Mouse (Mus musculus) CH12.LX (cell line): Measurements from ENCODE around the gene Abca5. TPM values are rescaled to one million over a fixed set of nuclear protein-coding genes. Genes with fewer than 3 reads are reported as not detected.

ENCODE experiments used
- DNase-seq: peaks from one replicate; pipeline ENCODE4 v3.0.0-alpha.2; 2013; ENCODE audit errors: extremely low read depth
- H3K27ac ChIP-seq: 2 replicates; pipeline ENCODE4 v1.5.1; 2012; ENCODE audit warnings: low read depth, mild to moderate bottlenecking, control low read depth, moderate library complexity; ENCODE audit not compliant: insufficient read depth
- H3K27me3 ChIP-seq: replicated peaks from 2 replicates; pipeline ENCODE3; 2012; ENCODE audit warnings: inconsistent platforms
- H3K36me3 ChIP-seq, 2 experiments: replicated peaks in 1 of 2; 2 replicates each; pipeline versions ENCODE3 to v1.6.1; 2012; ENCODE audit warnings: inconsistent platforms in 1 of 2, low read length in 1 of 2, mild to moderate bottlenecking in 1 of 2, mixed read lengths in 1 of 2, moderate library complexity in 1 of 2; ENCODE audit not compliant: control insufficient read depth in 1 of 2, insufficient read depth in 1 of 2
- H3K4me1 ChIP-seq, 2 experiments: 2 replicates each; pipeline ENCODE4 v1.6.1; 2012; ENCODE audit warnings: inconsistent platforms in 1 of 2, moderate library complexity in 1 of 2; ENCODE audit not compliant: insufficient read depth in 2 of 2, control insufficient read depth in 1 of 2
- H3K4me2 ChIP-seq: 2 replicates; pipeline ENCODE4 v1.6.1; 2012; ENCODE audit warnings: low read depth, mild to moderate bottlenecking, control low read depth; ENCODE audit not compliant: poor library complexity, insufficient read depth, severe bottlenecking
- H3K4me3 ChIP-seq, 3 experiments: fragments of 150-350 bp in 1 of 3; sonication (generic) in 1 of 3; replicated peaks in 1 of 3; 2 replicates each; pipeline versions ENCODE3 to v1.5.1; 2011 to 2012; ENCODE audit warnings: low read depth in 2 of 3, low read length in 2 of 3, mild to moderate bottlenecking in 2 of 3, moderate library complexity in 2 of 3, control low read depth in 1 of 3, improper control_type of control experiment in 1 of 3, inconsistent platforms in 1 of 3, mixed read lengths in 1 of 3; ENCODE audit not compliant: poor library complexity in 1 of 3
- H3K79me2 ChIP-seq: replicated peaks from 2 replicates; pipeline ENCODE4 v1.6.1; 2012; ENCODE audit warnings: mild to moderate bottlenecking, moderate library complexity; ENCODE audit not compliant: control insufficient read depth, poor library complexity, insufficient read depth, severe bottlenecking; ENCODE audit errors: extremely low read depth
- H3K9ac ChIP-seq: 2 replicates; pipeline ENCODE4 v1.6.1; 2012; ENCODE audit warnings: low read depth, mild to moderate bottlenecking, control low read depth, moderate library complexity; ENCODE audit not compliant: insufficient read depth
- H3K9me3 ChIP-seq: replicated peaks from 2 replicates; pipeline ENCODE3; 2012; ENCODE audit warnings: low read length, inconsistent platforms, mixed read lengths
- BHLHE40 ChIP-seq: IDR thresholded peaks from 2 replicates; pipeline ENCODE4 v1.6.1; 2011; ENCODE audit warnings: mild to moderate bottlenecking, low read depth, low read length, improper control_type of control experiment
- E2F4 ChIP-seq: IDR thresholded peaks from 2 replicates; pipeline ENCODE4 v1.6.1; 2011; ENCODE audit warnings: low read depth, low read length, improper control_type of control experiment; ENCODE audit not compliant: insufficient replicate concordance
- EP300 ChIP-seq: IDR thresholded peaks from 2 replicates; pipeline ENCODE4 v1.6.1; 2011; ENCODE audit warnings: low read length, improper control_type of control experiment
- ETS1 ChIP-seq: conservative IDR thresholded peaks from 2 replicates; pipeline ENCODE4 v1.6.1; 2012; ENCODE audit warnings: low read depth, mild to moderate bottlenecking, inconsistent platforms, low read length, improper control_type of control experiment, moderate library complexity
- GABPA ChIP-seq: IDR thresholded peaks from 2 replicates; pipeline ENCODE4 v1.6.1; 2012; ENCODE audit warnings: low read depth, low read length, improper control_type of control experiment, inconsistent platforms; ENCODE audit not compliant: insufficient replicate concordance
- HCFC1 ChIP-seq: IDR thresholded peaks from 2 replicates; pipeline ENCODE4 v1.6.1; 2012; ENCODE audit warnings: low read depth, mild to moderate bottlenecking, inconsistent platforms, low read length, improper control_type of control experiment
- IRF4 ChIP-seq: IDR thresholded peaks from 2 replicates; pipeline ENCODE4 v1.6.1; 2014; ENCODE audit warnings: low read depth, mild to moderate bottlenecking, inconsistent platforms, low read length, improper control_type of control experiment
- JUN ChIP-seq: IDR thresholded peaks from 2 replicates; pipeline ENCODE4 v1.6.1; 2011; ENCODE audit warnings: low read depth, mild to moderate bottlenecking, low read length, improper control_type of control experiment, moderate library complexity; ENCODE audit not compliant: insufficient read depth
- KAT2A ChIP-seq: IDR thresholded peaks from 2 replicates; pipeline ENCODE4 v1.6.1; 2012; ENCODE audit warnings: low read length, improper control_type of control experiment, inconsistent platforms; ENCODE audit not compliant: insufficient replicate concordance
- MAFK ChIP-seq: IDR thresholded peaks from 2 replicates; pipeline ENCODE4 v1.6.1; 2011; ENCODE audit warnings: low read length, improper control_type of control experiment; ENCODE audit not compliant: insufficient replicate concordance
- MAZ ChIP-seq: IDR thresholded peaks from 2 replicates; pipeline ENCODE4 v1.6.1; 2012; ENCODE audit warnings: low read depth, mild to moderate bottlenecking, inconsistent platforms, low read length, improper control_type of control experiment, moderate library complexity
- MEF2A ChIP-seq: IDR thresholded peaks from 2 replicates; pipeline ENCODE4 v1.6.1; 2014; ENCODE audit warnings: low read depth, mild to moderate bottlenecking, inconsistent platforms, low read length, improper control_type of control experiment, borderline replicate concordance
- NRF1 ChIP-seq: IDR thresholded peaks from 2 replicates; pipeline ENCODE4 v1.6.1; 2014; ENCODE audit warnings: low read depth, mild to moderate bottlenecking, inconsistent platforms, low read length, improper control_type of control experiment, moderate library complexity
- POLR2AphosphoS2 ChIP-seq: IDR thresholded peaks from 2 replicates; pipeline ENCODE4 v1.6.1; 2011; ENCODE audit warnings: low read depth, low read length, improper control_type of control experiment
- SMC3 ChIP-seq: IDR thresholded peaks from 2 replicates; pipeline ENCODE4 v1.6.1; 2011; ENCODE audit warnings: low read depth, low read length, improper control_type of control experiment
- TBP ChIP-seq: conservative IDR thresholded peaks from 2 replicates; pipeline ENCODE4 v1.6.1; 2011; ENCODE audit warnings: low read depth, low read length, improper control_type of control experiment
- TCF12 ChIP-seq: IDR thresholded peaks from 2 replicates; pipeline ENCODE4 v1.6.1; 2014; ENCODE audit warnings: low read depth, mild to moderate bottlenecking, inconsistent platforms, low read length, improper control_type of control experiment
- USF1 ChIP-seq: IDR thresholded peaks from 2 replicates; pipeline ENCODE4 v1.6.1; 2014; ENCODE audit warnings: low read depth, mild to moderate bottlenecking, inconsistent platforms, low read length, improper control_type of control experiment
- USF2 ChIP-seq: conservative IDR thresholded peaks from 2 replicates; pipeline ENCODE4 v1.6.1; 2011; ENCODE audit warnings: low read depth, low read length, improper control_type of control experiment
- ZKSCAN1 ChIP-seq: IDR thresholded peaks from 2 replicates; pipeline ENCODE4 v1.6.1; 2012; ENCODE audit warnings: low read depth, inconsistent platforms, low read length, improper control_type of control experiment, borderline replicate concordance
- ZNF384 ChIP-seq: IDR thresholded peaks from 2 replicates; pipeline ENCODE4 v1.6.1; 2012; ENCODE audit warnings: low read depth, low read length, improper control_type of control experiment, inconsistent platforms
- dilution Hi-C: fragments of 300-500 bp; cut with MboI; formaldehyde crosslinking; loops from 2 replicates; pipeline ENCODE4 v1.14.3; 2020; ENCODE audit warnings: low sequenced_read_pairs; ENCODE audit not compliant: extremely low pct_unique_long_range_greater_than_20kb, extremely low pct_ligation_motif_present
- in situ Hi-C: fragments of 300-500 bp; cut with MboI; formaldehyde crosslinking; loops from 3 replicates; pipeline ENCODE4 v1.14.3; 2019; ENCODE audit warnings: low sequenced_read_pairs, low pct_ligation_motif_present, low pct_unique_long_range_greater_than_20kb, mixed read lengths
- polyA plus RNA-seq: library from polyadenylated mRNA; unstranded; fragments of >175 nt; gene quantifications from 2 replicates; pipeline ENCODE4 v1.2.1, GENCODE M21; 2012; ENCODE audit warnings: low read depth; ENCODE audit not compliant: insufficient read length
- total RNA-seq, 2 experiments: library from RNA; depleted of rRNA; stranded (reverse); fragments of 300-350 nt in 1 of 2; fragments of >200 nt in 1 of 2; gene quantifications; 2 replicates each; pipeline ENCODE4 v1.2.3; 2012 to 2014

The Abca5 gene
- total and polyA plus RNA-seq, 3 experiments: 5.0 to 6.2 (median 6.2) TPM

DNA sequence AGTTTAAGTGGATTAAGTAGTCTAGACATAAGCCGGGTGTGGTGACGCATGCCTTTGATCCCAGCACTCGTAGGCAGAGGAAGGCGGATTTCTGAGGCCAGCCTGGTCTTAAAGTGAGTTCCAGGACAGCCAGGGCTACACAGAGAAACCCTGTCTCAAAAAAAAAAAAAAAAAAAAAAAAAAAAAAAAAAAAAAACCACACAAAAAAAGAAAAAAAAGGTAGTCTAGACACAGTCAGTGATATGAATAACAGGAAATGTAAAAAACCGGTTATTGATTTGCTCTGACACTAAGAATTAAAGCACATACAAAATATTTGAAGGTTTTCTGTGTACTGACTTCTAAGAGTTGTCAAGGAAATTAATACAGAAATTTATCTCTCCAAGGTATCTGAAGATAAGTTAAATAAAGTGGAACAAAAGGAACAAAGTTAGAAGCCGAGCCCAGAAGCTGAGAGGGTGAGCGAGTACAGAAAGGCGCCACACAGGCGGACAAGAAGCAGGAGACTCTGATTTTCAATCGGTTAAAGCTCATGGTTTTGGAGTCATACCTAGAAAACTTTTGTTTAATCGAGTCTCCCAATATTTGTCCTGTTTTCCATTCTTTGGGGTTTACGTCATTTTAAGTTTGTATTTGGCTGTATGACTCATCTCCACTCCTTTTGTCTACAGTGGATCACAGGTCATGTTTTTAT lies 30.9 kb downstream of the Abca5 start:
- dilution Hi-C loops: no loop called here
- Histone ChIP-seq H3K4me1 (no peaks in the 10 kb centered on the region), H3K79me2 (no peaks in the 10 kb centered on the region), H3K4me2 (no peak overlapping the region)
- in situ Hi-C loops: no loop called here
- peak; percentile 68 for TF ChIP-seq ZNF384
- no peak for TF ChIP-seq POLR2AphosphoS2
- TF ChIP-seq, all 38 proteins: peak for 1
- H3K36me3 ChIP-seq: peaks cover 3 to 10% of the 10 kb centered on the region in 2 experiments
- no peak overlapping the region for H3K27ac ChIP-seq
- H3K27me3 ChIP-seq: no peaks in the 10 kb centered on the region
- H3K9ac ChIP-seq: no peak overlapping the region
- no peak for DNase-seq
- H3K9me3 ChIP-seq: peaks cover 5% of the 10 kb centered on the region
- no peak overlapping the region for H3K4me3 ChIP-seq

DNA sequence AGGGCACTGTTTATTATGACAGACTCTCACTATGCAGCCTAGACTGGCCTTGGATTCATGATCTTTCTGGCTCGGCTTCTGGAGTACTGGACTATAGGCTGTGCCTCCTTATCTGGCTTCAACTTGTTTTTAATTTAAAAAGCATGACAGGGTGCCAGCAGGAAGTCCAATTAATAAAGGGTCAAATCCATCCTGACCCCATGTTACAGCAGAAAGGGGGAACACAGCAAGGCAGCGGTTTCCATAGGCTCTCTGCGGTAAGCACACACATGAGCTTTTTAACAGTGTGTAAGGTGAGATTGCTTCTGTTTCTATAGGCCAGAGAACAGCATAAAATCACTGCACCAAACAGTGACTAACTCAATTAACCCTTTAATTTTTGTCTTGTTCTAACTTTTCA lies 34.1 kb downstream of the Abca5 start:
- no peaks in the 10 kb centered on the region for H3K27me3 ChIP-seq
- no peak overlapping the region for H3K4me3 ChIP-seq
- no peak for DNase-seq
- H3K4me1 ChIP-seq: peaks cover 0 to 8% of the 10 kb centered on the region in 2 experiments; a peak in 3 of 4 replicates
- peaks cover 3% of the 10 kb centered on the region for H3K9me3 ChIP-seq
- no peak overlapping the region for H3K4me2 ChIP-seq
- H3K36me3 ChIP-seq: peaks cover 0 to 2% of the 10 kb centered on the region in 2 experiments
- in situ Hi-C loops: no loop called here
- H3K79me2 ChIP-seq: no peaks in the 10 kb centered on the region
- dilution Hi-C loops: no loop called here
- no peak overlapping the region for H3K27ac ChIP-seq
- TF ChIP-seq USF1: no peak
- TF ChIP-seq E2F4: no peak
- no peak for TF ChIP-seq MEF2A
- TF ChIP-seq BHLHE40: no peak
- no peak for TF ChIP-seq TBP
- no peak for TF ChIP-seq MAFK
- no peak for TF ChIP-seq JUN
- no peak for TF ChIP-seq ZKSCAN1
- no peak for TF ChIP-seq KAT2A
- TF ChIP-seq EP300: no peak
- TF ChIP-seq ETS1: no peak
- TF ChIP-seq POLR2AphosphoS2: no peak
- no peak for TF ChIP-seq HCFC1
- TF ChIP-seq MAZ: no peak
- TF ChIP-seq TCF12: no peak
- TF ChIP-seq USF2: no peak
- TF ChIP-seq NRF1: no peak
- TF ChIP-seq IRF4: no peak
- no peak for TF ChIP-seq SMC3
- TF ChIP-seq GABPA: no peak
- TF ChIP-seq, all 38 proteins: peak for 0
- H3K9ac ChIP-seq: no peak overlapping the region
